In the genomic region with DNA sequence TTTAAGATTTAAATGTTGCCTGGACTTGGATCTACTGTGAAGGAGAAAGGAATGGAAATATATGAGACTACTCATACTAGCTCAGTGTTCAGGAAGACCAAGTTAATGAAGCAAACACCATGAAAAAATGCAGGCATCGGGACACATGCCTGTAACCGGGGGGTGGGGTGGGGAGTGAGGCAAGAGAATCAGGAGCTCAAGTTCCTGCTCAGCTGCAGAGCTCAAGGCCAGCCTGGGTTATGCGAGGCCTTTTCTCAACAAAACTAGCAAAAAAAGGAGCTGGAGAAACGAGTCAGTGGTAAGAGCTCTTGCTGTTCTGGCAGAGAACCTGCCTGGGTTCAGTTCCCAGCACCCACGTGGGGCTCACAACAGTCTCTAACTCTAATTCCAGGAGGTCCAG, we compare ENCODE assay signal across 14 mouse cellular contexts. TPM values are rescaled to one million over a fixed set of nuclear protein-coding genes. Genes with fewer than 3 reads are reported as not detected.
"Had no signal": no experiment of that assay in that cellular context is flagged by ENCODE, and none has a peak within 500 bp of the region (broad histone marks: within the 10 kb centered on the region; RNA-seq: fewer than 3 reads in every experiment).

No protein-coding gene starts in this region.

- DNase-seq: left cerebral cortex, postnatal 4 days; liver; liver, embryonic 13.5 days; liver, postnatal 0 days; lung, adult 18-20 months; lung, adult 2 months; lung, embryonic 14.5 days; lung, postnatal 10 days; lung, postnatal 14 days; lung, postnatal 36 days; lung, postnatal 4 days; midbrain, embryonic 14.5 days had no signal

RNA-seq across cellular contexts. Expression of a gene that starts 43.4 kb away (rescaled TPM):
- total RNA-seq: monocyte, adult 5-6 weeks had no signal
- polyA plus RNA-seq: lung, postnatal 0 days had no signal
